Mouse (Mus musculus) neural tube, embryonic 13.5 days (tissue): ENCODE measurements around the gene 4930579G24Rik. TPM values are rescaled to one million over a fixed set of nuclear protein-coding genes. Genes with fewer than 3 reads are reported as not detected.

Source experiments
- ATAC-seq: fragments of 200-750 bp; cut with Nextera tagmentation; 2 replicates; pipeline ENCODE4 v1.8.0; 2017; ENCODE audit warnings: low read depth, mild to moderate bottlenecking, moderate TSS enrichment, moderate library complexity
- H3K27ac ChIP-seq: fragments of 300-500 bp; sonication (generic); replicated peaks from 2 replicates; pipeline ENCODE4 v1.5.1; 2015; ENCODE audit warnings: moderate library complexity, mild to moderate bottlenecking, inconsistent platforms
- H3K27me3 ChIP-seq: fragments of 300-500 bp; sonication (generic); 2 replicates; pipeline ENCODE4 v1.6.1; 2015; ENCODE audit warnings: mild to moderate bottlenecking, inconsistent platforms
- H3K36me3 ChIP-seq: fragments of 300-500 bp; sonication (generic); 2 replicates; pipeline ENCODE4 v1.6.1; 2015; ENCODE audit warnings: mild to moderate bottlenecking, inconsistent platforms
- H3K4me1 ChIP-seq: fragments of 300-500 bp; sonication (generic); replicated peaks from 2 replicates; pipeline ENCODE4 v1.6.1; 2015; ENCODE audit warnings: inconsistent platforms
- H3K4me2 ChIP-seq: fragments of 300-500 bp; sonication (generic); 2 replicates; pipeline ENCODE4 v1.6.1; 2015; ENCODE audit warnings: inconsistent platforms, mild to moderate bottlenecking, moderate library complexity
- H3K4me3 ChIP-seq: fragments of 300-500 bp; sonication (generic); 2 replicates; pipeline ENCODE4 v1.5.1; 2015; ENCODE audit warnings: mild to moderate bottlenecking, inconsistent platforms
- H3K9ac ChIP-seq: fragments of 300-500 bp; sonication (generic); 2 replicates; pipeline ENCODE4 v1.6.1; 2015; ENCODE audit warnings: moderate library complexity, mild to moderate bottlenecking, inconsistent platforms
- H3K9me3 ChIP-seq: fragments of 300-500 bp; sonication (generic); 2 replicates; pipeline ENCODE4 v1.6.1; 2016; ENCODE audit warnings: inconsistent platforms
- WGBS: fragments of 180-500 bp; shearing (Covaris S2); methylation state at CpG from one replicate; pipeline ENCODE4 v1.1.7; 2015; 5-methylcytosine and 5-hydroxymethylcytosine counted together
- polyA plus RNA-seq: library from polyadenylated mRNA; unstranded; fragments of >200 nt; fragmentation: Nextera tagmentation; extraction: Ambion mirVana; gene quantifications from 2 replicates; pipeline ENCODE4 v1.2.1, GENCODE M21; 2015

Gene 4930579G24Rik
- polyA plus RNA-seq, 1 experiment from 2014 or later, result 10.0 TPM

DNA sequence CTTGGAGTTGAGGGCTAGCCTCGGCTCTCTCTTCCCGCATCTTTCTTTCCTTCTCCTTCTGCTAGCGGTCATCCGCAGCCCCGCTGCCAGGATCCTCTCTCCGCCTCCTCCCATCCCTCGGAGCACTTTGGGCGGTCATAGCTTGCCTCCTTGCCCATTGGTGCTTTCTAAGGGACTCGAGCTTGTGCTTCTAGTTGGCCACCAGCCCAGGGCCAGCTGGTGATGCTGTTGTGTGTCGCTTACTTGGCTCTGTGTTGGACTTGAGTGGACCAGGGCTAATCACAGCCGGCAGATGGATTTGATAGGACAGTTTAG is 494 bp downstream of the 4930579G24Rik start, which contains the start of gene Etfdh:
Gene Etfdh (minus strand): TSS at position 85 of the 315 bp plus-strand sequence.
- Histone ChIP-seq H3K27me3 (no peaks in the 10 kb centered on the region), H3K4me3 (peak within 1 kb of the TSS; percentile 67), H3K36me3 (peaks cover 26% of the 10 kb centered on the region), H3K9ac (peak within 1 kb of the TSS; percentile 77), H3K27ac (peak within 1 kb of the TSS; percentile 81), H3K4me1 (peaks cover 20% of the 10 kb centered on the region), H3K9me3 (0 out of 2 replicates have a peak, but pooled peaks cover 8% of the 10 kb centered on the region), H3K4me2 (peak within 1 kb of the TSS; percentile 81)
- ATAC-seq, result peak; percentile 60
- WGBS, result under 1% methylated on average over 11 of the region's 11 CpGs

DNA sequence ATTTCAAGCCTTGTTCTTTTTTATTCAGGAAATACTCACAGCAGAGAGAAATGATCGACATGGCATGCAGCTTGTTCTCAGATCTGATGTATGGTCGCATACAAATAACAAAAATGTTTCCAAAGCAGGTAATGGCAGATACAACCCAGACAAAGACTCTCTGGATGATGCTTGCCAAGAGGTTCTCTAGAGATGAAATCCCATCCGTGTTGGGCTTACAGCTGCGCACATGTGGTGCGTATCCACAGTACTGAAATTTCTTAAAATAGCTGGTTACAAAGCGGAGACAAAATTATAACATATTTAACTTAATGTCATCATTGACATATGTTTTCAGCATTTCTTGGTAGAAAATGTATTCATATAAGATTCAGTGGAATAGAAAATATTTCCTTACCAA is 23.2 kb downstream of the 4930579G24Rik start:
- Histone ChIP-seq H3K9me3 (no peaks in the 10 kb centered on the region), H3K4me2 (no peak overlapping the region), H3K27me3 (no peaks in the 10 kb centered on the region), H3K9ac (no peak overlapping the region), H3K4me1 (no peaks in the 10 kb centered on the region), H3K36me3 (no peaks in the 10 kb centered on the region), H3K27ac (no peak overlapping the region), H3K4me3 (no peak overlapping the region)
- ATAC-seq, result no peak
- WGBS, result 89% methylated on average over 6 of the region's 6 CpGs

DNA sequence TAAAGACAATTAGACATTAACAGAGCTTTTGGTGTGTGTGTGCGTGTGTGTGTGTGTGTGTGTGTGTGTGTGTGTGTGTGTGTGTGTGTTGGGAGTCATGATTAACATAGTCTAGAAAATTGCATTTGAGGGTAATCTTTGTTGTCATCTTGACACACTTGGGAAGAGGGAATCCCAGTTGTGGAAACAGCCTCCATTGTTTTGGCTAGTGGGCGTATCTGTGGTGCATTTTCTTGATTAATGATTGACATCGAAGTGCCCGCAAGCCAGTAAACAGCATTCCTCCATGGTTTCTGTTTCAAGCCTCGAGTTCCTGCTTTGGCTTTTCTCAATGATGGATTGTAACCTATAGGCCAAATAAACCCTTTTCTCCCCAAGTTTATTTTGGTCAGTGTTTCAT is 27.8 kb downstream of the 4930579G24Rik start:
- ATAC-seq, result no peak
- no peak overlapping the region for H3K27ac ChIP-seq

DNA sequence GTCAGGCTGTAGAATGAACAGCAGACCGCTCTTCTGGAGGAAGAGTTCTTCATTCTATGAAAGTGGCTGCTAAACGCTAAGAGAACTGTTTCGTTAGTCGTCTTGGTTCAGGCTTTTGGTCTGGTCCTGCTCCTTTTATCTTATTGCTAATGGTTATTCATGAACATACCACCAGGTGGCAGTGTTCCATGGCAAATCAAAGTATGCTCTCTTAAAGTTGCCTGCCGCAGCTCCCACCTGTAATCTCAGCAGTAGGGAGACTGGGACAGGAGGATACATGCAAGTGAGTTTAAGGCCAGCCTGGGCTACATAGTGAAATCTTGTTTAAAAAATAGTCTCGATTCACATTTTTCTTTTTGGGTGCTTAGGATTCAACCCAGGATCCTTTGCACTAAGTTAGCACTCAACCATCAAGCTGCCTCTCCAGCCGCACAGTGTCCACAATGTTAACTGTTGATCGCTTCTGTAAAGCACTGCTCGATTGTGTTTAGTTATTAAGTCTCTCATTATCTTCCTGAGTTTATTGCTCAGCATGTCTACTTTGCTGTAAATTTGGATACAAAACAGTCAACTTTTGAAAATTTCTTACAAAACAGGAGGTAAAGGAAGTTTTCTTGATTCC is 36.0 kb downstream of the 4930579G24Rik start:
- Histone ChIP-seq H3K9me3 (no peaks in the 10 kb centered on the region), H3K4me1 (no peaks in the 10 kb centered on the region), H3K9ac (no peak overlapping the region), H3K27ac (no peak overlapping the region), H3K4me3 (no peak overlapping the region), H3K36me3 (no peaks in the 10 kb centered on the region), H3K27me3 (no peaks in the 10 kb centered on the region), H3K4me2 (no peak overlapping the region)
- WGBS, result 42% methylated on average over 9 of the region's 9 CpGs
- peak; percentile 71; the same call in 1 of the 2 replicates for ATAC-seq

More for the DNA sequence above, 27.8 kb downstream of the 4930579G24Rik start:
- Histone ChIP-seq H3K4me3 (no peak overlapping the region), H3K36me3 (no peaks in the 10 kb centered on the region), H3K4me2 (no peak overlapping the region), H3K27me3 (no peaks in the 10 kb centered on the region), H3K4me1 (no peaks in the 10 kb centered on the region), H3K9me3 (no peaks in the 10 kb centered on the region), H3K9ac (no peak overlapping the region)
- 56% methylated on average over 5 of the region's 5 CpGs for WGBS

DNA sequence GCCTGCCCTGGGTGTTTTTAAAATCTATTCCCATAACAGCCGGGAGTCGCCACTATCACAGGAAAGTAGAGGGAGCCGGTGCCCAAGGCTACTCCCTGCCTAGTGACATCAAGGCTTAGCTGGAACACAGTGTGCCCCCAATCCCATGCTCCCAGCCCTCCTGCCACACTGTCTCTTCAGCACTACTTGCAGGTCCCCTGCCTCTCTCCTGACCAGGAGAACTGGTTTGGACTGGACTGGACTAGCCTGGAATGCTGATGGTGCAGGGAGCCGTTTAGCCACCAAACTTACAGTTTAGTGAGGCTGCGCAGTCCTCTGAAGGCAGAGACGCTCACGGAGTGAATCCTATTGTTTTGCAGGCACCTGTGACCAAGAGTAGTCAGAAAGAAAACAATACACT is 41.7 kb downstream of the 4930579G24Rik start:
- 81% methylated on average over 7 of the region's 7 CpGs for WGBS
- no peak for ATAC-seq
- no peaks in the 10 kb centered on the region for H3K9me3 ChIP-seq
- H3K36me3 ChIP-seq, result no peaks in the 10 kb centered on the region
- H3K4me3 ChIP-seq, result no peak overlapping the region
- no peaks in the 10 kb centered on the region for H3K4me1 ChIP-seq
- no peak overlapping the region for H3K27ac ChIP-seq
- H3K4me2 ChIP-seq, result no peak overlapping the region
- H3K27me3 ChIP-seq, result no peaks in the 10 kb centered on the region
- no peak overlapping the region for H3K9ac ChIP-seq

DNA sequence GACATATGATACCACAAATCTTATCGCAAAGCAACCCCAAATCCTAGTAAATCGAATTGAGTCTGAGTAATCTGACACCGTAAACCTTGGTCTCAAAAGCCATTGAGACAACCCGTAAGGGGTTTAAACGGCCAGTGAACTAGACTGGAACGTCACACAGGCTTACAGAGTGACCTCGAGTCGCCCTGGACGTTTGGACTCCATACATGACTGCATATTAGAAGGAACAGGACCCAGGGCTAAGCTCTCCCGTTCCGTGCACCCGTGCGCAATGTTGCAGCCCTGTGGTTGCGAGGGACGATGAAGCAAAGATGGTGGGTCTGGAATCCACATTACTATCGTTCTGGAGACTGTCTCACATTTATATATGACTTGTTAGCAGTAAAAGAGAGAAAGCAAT is 43.3 kb downstream of the 4930579G24Rik start:
- Histone ChIP-seq H3K27me3 (no peaks in the 10 kb centered on the region), H3K36me3 (no peaks in the 10 kb centered on the region), H3K4me1 (no peaks in the 10 kb centered on the region), H3K27ac (no peak overlapping the region), H3K9me3 (no peaks in the 10 kb centered on the region), H3K4me2 (no peak overlapping the region), H3K9ac (no peak overlapping the region), H3K4me3 (no peak overlapping the region)
- no peak for ATAC-seq
- WGBS, result 78% methylated on average over 16 of the region's 16 CpGs

DNA sequence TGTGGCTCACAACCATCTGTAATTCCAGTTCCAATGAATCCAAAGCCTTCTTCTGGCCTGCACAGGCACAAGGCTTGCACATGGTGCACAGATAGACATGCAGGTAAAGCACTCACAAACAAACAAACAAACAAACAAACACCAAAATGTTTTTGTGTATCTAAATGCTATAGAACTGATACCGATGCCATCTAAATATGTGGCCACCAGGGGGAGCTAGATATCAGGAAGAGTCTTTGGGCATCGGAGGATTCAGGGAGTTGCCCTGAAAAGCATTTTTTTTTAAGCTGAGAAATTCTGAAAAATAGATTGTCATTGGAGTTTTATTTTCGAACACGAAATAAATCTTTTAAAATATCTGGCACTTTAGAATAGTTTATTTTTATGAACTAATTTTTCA is 44.2 kb downstream of the 4930579G24Rik start:
- 12% methylated on average over 4 of the region's 4 CpGs for WGBS
- no peaks in the 10 kb centered on the region for H3K9me3 ChIP-seq

DNA sequence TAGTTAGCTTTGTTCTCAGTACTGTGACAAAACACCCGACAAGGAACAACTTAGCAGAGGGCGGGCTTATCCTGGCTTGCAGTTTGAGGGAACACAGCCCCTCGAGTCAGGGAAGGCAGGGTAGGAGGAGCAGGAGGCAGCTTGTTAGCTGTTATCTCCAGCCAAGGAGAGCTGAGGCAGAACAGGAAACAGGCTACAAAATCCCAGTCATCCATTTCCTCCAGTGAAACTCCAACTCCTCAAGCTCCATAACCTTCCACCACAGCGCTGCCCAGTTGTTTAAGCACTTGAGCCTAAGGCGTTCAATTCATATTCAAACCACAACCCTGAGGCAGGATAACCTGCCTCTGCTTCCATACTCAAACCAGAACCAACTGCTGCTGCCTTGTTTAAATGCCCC is 45.8 kb downstream of the 4930579G24Rik start:
- H3K4me2 ChIP-seq, result no peak overlapping the region
- H3K27ac ChIP-seq, result no peak overlapping the region
- no peaks in the 10 kb centered on the region for H3K4me1 ChIP-seq
- H3K9ac ChIP-seq, result no peak overlapping the region
- no peak overlapping the region for H3K4me3 ChIP-seq
- H3K36me3 ChIP-seq, result no peaks in the 10 kb centered on the region
- no peak for ATAC-seq
- WGBS, result 91% methylated on average over 5 of the region's 5 CpGs
- H3K9me3 ChIP-seq, result no peaks in the 10 kb centered on the region
- H3K27me3 ChIP-seq, result no peaks in the 10 kb centered on the region

More for the DNA sequence above, 44.2 kb downstream of the 4930579G24Rik start:
- no peak overlapping the region for H3K4me3 ChIP-seq
- H3K36me3 ChIP-seq, result no peaks in the 10 kb centered on the region
- no peaks in the 10 kb centered on the region for H3K27me3 ChIP-seq
- no peak overlapping the region for H3K9ac ChIP-seq
- no peak overlapping the region for H3K4me2 ChIP-seq
- ATAC-seq, result no peak
- no peaks in the 10 kb centered on the region for H3K4me1 ChIP-seq
- H3K27ac ChIP-seq, result no peak overlapping the region

DNA sequence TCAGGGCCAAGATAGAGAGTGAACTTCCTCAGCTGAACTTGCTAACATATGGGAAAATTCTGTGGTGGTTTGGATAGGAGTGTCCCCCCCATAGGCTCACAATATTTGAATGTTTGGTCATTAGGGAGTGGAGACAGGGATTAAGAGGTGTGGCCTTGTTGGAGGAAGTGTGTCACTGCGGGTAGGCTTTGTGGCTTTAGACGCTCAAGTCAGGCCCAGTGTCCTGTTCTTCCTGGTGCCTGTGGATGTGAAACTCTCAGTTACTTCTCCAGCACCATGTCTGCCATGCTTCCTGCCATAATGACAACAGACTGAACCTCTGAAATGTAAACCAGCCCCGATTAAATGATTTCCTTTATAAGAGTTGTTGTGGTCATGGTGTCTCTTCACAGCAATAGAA is 47.5 kb downstream of the 4930579G24Rik start:
- WGBS, result 94% methylated on average over 3 of the region's 3 CpGs

More for the DNA sequence above, 47.5 kb downstream of the 4930579G24Rik start:
- no peaks in the 10 kb centered on the region for H3K27me3 ChIP-seq
- no peaks in the 10 kb centered on the region for H3K36me3 ChIP-seq
- no peaks in the 10 kb centered on the region for H3K9me3 ChIP-seq
- H3K4me3 ChIP-seq, result no peak overlapping the region
- H3K4me1 ChIP-seq, result no peaks in the 10 kb centered on the region
- no peak for ATAC-seq
- no peak overlapping the region for H3K4me2 ChIP-seq
- H3K9ac ChIP-seq, result no peak overlapping the region
- H3K27ac ChIP-seq, result no peak overlapping the region

Other genes starting within 250 kb of the 4930579G24Rik start
- 5.9 and 7.0 TPM in 2 replicates for gene Fnip2, start 61.3 kb upstream of the 4930579G24Rik start, polyA plus RNA-seq
- gene Ppid, start 37.7 kb upstream of the 4930579G24Rik start, polyA plus RNA-seq, result 161 and 165 TPM in 2 replicates
- gene Etfdh, start 421 bp downstream of the 4930579G24Rik start, polyA plus RNA-seq, result 49.7 and 51.3 TPM in 2 replicates
- not detected in 2 replicates for gene Rxfp1, start 108.8 kb downstream of the 4930579G24Rik start, polyA plus RNA-seq
- 1.2 and 1.6 TPM in 2 replicates for gene Tmem144, start 223.7 kb downstream of the 4930579G24Rik start, polyA plus RNA-seq